Mouse (Mus musculus) heart, postnatal 36 days (tissue): ENCODE data around the gene Gemin7. TPM values are rescaled to one million over a fixed set of nuclear protein-coding genes. Genes with fewer than 3 reads are reported as not detected.

Experiments
- DNase-seq, 2 experiments: peaks; one replicate each; pipeline ENCODE4 v3.0.0; 2021 to 2022
- intact Hi-C: fragments of 180-260 bp; cut with DNase I; formaldehyde crosslinking; loops from one replicate; pipeline ENCODE4 v1.15.1; 2025
- total RNA-seq, 2 experiments: library from RNA; stranded (reverse); gene quantifications; 2 replicates each; pipeline ENCODE4 v1.2.3; 2021

The Gemin7 gene
- total RNA-seq, 2 experiments from 2014 or later: 44.1 to 47.8 TPM

DNA sequence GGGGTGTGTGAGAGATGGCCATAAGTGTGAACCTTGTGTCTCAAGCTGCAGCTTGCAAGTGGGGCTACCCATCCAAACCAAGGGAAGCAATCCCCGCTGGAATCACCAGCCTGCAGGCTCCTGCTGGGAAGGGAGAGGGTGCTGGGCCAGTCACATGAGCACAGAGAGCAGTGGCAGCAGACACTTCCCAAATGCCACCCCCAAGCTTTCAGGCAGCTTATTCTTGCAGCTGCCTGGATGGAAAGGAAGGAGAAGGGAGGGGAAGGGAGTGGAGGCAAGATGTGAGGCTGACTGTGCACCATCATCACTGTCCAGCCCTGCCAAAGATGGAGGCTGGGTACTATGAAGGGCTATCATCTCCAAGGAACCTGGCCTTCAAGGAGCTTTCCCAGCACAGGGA, 23.2 kb downstream of the Gemin7 start:
- DNase-seq: no peak
- intact Hi-C loops: no loop called here

DNA sequence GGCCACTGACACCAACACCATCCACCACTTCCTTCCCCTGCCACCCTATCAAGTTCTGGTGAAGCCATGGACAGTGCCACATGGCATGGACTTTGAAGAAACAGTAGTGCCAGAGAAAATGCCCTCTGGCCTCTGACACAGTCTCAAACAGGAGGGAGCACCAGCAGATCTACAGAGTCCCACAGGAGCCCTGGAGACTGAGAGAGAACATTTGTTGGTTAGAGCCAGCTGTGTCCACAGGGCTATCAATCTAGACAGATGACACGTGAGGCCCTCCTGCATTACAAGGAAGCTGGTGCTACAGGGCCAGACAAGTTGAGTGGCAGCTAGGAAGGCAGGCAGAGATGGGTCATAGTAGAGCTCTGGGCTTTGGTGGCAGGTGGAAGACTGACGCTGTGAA, 25.0 kb downstream of the Gemin7 start:
- DNase-seq: no peak
- intact Hi-C loops: no loop called here

DNA sequence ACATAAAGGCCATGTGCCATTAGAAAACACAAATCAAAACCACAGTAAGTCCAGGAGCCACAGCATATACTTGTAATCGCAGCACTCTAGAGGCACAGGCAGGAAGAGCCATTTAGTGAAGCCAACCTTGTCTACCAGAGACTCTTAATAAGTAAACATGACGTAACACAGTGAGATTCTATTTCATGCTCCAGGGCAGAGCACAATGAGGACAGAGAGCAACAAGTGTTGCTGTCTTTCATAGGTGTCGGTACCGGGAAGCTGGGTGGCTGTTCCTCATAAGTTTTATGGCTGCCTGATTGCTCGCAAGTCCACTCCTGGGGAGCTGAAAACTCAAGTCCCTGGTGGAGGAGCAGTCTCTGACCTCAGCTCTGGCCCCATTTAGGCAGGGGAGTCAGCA, 25.8 kb downstream of the Gemin7 start:
- no peak for DNase-seq
- intact Hi-C loops: no loop called here

DNA sequence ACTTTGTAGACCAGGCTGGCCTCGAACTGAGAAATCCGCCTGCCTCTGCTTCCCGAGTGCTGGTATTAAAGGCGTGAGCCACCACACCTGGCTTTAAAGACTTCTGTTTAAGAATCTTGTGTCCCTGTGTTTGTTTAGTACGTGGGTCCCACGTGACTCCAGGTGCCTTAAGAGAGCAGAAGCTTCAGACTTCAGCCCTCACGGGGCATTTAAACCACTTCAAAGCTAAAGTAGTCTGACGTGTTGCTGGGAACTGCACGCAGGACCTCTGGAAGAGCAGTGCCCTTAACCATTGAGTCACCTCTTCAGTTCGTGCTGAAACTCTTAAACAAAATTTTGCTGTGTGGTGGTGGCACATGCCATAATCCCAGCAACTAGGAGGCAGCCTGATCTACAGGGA, 28.0 kb downstream of the Gemin7 start:
- intact Hi-C loops: no loop called here
- DNase-seq: no peak

DNA sequence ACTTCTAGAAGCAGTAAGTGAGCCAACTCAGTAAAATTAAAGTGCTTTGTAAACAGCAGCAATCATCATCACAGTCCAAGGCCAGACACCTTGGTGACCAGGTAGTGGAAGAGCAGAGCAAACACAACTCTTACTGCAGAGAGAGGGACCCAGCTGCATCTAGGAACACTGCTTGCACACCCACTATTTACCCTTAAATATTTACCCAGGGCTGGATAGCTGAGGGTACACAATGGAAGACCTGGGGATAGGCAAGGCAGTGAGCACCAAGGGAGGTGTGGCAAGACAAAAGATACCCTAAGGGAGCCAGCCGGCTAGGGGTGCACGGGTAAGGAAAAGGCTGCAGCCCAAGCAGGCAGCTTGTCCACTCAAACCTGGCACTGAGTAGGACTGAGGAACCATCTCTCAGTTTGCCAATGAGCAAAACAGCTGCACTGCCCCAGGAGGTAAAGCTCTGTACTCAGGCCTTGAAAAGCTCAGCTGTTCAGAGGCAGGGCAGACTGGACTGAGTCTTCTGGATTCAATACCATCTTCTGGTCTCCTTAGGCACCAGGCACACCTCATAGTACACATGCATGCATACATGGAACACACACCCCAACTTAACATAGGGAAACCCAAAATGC, 29.9 kb downstream of the Gemin7 start:
- intact Hi-C loops: no loop called here

DNA sequence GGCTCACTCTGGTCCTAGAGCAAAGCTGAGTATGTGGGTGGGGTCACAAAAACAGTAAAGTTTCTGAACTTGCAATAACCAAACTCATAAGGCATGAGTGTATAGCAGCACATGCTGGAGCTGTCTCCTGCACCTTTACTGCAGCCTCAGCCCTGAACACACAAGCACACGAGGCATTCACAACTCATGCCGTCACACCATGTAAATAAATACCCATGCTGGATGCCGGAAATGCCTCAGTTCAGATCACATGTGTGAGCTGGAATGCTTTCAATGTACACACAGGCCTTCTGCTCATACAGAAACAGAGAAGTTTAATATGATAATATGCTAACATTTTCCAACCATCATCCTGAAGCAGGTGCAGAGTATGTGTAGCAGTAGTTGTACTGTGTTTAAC, 31.4 kb downstream of the Gemin7 start:
- DNase-seq: no peak
- intact Hi-C loops: no loop called here

More for the DNA sequence above, 29.9 kb downstream of the Gemin7 start:
- no peak for DNase-seq

DNA sequence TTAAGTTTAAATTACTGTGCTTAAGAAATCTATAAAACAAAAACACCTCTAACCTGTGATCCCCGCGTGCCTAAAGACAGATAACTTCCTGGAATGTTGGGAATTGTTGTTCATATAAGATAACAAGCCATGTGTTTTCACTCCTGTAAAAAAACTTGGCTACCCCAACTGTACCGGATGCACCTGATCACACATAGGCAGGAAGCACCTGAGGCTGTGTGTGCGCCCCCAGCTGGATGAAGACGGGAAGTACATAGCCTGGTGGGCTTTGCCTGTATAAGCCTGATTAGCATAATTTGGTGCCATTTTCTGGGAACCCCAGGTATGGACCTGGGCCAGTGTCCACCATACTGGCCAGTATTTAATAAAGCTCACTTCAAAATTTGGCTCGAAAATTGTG, 33.8 kb downstream of the Gemin7 start:
- intact Hi-C loops: no loop called here
- no peak for DNase-seq

DNA sequence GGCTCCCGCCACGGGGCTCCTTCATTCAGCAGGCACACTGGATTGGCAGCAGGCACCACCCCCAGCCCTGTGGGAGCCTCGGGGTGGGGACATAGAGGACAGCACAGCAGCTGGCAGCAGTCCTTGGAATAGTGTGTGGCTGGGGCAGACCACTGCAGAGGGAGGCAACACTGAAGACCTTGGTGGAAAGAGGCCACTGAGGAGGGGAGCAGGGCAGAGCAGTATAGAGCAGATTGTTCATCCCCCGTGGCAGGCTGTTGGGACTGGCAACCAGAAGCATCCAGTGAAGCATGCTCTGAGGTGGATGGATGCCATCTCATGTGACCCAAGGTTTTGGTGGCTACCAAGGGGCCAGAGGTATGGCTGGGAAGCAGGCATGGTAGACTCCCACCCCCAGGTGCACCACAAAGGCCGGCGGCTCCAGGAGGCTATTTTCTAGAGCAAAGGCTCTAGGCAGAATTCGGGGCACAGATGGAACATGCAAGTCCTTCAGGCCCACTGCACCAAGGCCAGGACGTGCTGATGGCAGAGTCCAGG, 35.2 kb downstream of the Gemin7 start:
- intact Hi-C loops: no loop called here
- no peak for DNase-seq

DNA sequence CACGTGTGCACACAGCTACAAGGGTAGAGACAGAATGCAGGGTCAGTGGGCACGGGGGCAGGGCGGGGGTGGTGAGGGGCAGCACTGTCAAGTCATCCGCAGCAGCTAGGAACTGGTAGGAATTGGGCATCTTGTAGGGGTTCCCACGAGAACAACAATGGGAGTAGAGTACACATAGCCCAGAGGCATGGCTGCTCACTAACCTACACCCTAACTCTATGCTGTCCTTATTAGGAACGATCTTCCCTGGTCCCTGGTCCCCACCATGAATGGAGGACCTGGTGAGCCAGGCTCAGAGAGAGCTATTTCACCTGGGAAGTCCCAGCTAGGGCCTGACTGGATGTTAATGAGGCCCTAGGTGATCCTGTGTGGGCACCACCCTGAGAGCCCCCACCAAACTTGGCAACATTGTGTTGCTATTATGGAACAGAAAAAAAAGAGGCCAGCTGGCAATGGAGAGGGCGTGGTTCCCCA, 35.7 kb downstream of the Gemin7 start:
- intact Hi-C loops: no loop called here
- DNase-seq: no peak

DNA sequence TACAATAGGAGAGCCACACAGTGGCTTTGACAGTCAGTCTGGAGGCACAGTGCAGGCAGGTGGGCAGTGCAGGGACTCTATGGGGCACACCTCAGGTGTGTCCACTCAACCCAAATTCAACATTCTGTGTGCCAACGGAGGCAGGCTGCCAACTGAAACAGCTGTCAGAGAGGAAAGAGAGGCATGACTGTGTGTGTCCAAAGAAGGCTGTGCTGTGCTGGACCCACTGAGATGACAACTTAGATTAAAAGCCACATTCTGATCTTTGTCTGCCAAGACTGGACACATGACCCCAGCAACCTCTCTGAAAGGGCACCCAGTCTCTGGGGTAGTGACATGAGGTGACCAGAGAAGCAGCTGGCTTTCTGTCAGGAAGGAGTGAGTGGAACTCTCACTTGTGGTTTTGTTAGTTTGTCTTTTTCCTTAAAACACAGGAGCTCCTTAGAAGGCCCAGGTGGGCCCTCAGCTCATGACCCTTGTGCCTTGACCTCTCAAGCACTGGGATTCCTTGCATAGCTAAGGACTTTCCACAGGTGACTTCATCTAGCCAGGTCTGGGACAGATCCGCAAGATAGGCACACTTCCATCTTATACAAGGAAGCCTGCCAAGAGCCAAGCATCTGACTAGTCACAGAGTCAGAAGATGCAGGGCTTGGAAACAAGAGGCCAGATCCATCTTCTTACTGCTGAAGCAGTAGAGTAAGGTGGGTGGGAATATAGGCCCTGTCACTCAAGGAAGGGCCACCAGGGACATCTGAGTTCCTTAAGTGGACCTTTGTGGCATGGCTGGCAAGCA, 36.4 kb downstream of the Gemin7 start:
- intact Hi-C loops: no loop called here
- DNase-seq: no peak

DNA sequence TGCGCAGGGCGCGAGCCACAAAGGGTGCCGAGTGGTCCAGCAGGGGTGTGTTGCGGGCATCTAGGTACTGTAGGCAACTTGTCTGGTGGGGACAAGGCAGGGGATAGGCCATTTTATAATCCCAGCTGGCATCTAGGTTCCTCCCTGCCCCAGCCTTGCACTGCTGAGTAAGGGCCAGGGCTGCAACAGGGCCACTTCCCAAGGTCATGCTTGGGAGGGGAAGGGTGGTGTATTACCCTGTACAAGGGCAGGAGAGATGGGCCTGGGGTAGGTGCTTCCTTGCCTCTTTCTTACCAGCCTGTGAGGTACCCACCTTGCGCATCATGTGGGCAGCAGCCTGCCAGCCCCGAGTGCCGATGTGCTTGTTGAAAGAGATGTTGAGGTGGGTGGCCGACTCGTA, 42.7 kb downstream of the Gemin7 start:
- no peak for DNase-seq
- intact Hi-C loops: no loop called here

DNA sequence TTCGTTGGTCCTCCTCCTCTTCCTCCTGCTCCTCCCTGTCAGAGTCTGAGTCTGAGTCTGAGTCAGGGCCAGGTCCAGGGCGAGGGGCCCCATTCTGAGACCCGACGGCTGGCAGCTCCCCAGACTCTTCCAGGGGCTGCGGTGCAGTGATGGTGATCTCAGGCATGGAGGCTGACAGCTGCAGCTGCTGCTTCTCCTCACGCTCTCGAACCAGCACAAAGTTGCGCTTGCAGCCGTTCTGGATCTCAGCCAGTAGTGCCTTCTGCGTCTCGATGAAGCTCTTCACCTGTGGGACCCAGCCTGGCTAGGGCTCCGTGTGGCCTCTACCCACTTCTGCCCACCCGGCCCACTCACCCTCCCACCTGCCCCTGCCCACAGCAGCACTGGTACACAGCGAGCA, 45.2 kb downstream of the Gemin7 start:
- DNase-seq: no peak
- intact Hi-C loops: no loop called here

DNA sequence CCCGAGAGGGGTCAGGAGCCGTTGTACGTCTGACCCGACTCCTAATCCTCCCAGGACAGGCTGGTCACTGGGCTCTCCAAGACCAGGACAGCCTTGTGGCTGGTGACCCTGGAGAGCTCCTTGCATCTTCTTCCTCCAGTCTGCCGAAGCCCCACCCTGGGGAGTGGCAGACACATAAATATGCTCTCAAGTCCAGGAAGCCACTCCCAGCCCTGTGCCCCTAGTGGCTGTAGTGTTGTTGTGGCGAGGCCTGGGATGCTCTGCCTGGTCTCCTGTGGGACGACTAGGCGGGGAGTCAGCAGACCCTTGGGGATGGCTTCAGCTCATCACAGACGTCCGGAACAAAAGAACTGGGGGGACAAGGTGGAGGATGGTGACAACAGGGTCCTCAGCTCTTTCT, 46.3 kb downstream of the Gemin7 start:
- intact Hi-C loops: no loop called here
- DNase-seq: no peak

DNA sequence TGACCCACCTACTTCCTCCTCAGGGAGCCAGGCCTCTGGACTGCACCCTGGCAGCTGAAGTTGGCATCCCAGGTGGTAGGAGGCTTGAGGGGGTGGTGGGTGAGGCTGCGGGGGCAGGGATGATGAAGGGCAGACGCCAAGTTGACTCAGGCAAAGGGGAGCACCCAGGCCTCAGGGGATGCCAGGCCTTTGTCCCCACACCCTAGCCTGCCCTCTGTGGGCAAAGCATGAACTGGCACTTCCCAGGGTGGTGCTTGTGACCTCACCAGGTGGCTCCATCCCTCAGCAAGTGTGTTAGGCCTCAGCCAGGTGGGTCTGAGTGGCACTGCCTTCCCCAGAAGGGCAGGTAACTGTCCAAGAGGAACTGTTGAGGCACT, 52.3 kb downstream of the Gemin7 start:
- intact Hi-C loops: no loop called here
- DNase-seq: no peak

DNA sequence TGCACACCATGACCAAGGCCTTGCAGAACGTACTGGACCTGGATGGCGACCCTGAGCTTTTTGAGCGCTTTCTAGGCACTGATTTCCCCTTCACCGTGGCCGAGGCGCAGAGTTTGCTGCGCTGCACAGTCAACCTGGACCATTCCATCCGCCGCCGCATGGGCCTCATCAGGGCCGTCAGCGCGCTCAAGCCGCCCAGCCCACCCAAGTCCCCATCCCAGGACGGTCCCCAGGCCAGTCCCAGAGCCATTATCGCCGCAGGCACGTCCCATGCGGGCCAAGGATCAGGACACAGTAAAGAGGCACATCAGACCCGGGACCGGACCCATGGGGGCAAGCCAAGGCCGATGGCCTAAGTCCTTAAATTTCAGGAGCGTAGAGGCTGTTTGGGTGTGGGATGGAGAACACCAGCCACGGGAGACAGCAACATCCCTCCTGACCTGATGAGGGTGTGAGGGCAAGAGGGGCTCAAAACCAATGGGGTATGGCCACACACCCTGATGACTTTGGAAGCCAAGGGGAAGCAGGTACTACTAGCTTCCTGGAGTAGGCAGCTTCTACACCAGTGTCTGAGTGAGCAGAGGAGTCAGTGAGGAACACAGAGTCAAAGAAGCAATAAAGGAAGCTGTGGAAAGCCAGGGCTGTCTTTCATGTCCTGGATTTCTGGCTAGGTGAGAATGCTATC, 52.8 kb downstream of the Gemin7 start:
- intact Hi-C loops: no loop called here
- DNase-seq: no peak

DNA sequence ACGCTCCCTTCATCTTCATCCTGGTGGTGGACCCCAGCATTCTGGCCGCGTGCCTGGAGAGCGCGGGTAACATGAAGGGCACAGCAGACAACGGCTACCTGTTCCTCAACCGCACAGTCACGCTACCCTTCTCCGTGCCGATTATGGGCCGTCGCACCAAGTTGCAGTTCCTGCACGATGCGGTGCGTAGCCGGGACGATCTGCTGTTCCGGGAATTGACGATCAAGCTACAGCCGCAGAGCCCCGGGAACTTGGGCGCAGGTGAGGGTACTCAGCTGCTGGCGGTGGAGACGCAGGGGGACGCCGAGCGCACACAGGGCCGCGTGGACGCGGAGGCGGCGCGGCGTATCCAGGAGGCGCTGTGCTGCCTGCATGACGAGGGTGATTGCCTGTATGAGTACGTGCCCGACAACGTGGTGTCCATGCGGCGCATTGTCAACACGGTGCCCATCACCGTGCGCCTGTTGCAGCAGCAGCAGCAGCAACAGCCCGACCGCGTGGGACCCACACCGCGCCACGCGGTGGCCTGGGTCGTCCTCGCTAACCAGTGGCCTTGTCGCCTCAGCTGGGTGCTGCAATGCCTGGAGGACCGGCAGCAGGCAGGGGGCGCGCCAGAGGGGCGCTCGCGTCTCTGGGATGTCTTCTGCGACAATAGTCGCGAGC, 53.5 kb downstream of the Gemin7 start:
- DNase-seq: peak; percentile 47 to 57
- intact Hi-C loops: no loop called here

DNA sequence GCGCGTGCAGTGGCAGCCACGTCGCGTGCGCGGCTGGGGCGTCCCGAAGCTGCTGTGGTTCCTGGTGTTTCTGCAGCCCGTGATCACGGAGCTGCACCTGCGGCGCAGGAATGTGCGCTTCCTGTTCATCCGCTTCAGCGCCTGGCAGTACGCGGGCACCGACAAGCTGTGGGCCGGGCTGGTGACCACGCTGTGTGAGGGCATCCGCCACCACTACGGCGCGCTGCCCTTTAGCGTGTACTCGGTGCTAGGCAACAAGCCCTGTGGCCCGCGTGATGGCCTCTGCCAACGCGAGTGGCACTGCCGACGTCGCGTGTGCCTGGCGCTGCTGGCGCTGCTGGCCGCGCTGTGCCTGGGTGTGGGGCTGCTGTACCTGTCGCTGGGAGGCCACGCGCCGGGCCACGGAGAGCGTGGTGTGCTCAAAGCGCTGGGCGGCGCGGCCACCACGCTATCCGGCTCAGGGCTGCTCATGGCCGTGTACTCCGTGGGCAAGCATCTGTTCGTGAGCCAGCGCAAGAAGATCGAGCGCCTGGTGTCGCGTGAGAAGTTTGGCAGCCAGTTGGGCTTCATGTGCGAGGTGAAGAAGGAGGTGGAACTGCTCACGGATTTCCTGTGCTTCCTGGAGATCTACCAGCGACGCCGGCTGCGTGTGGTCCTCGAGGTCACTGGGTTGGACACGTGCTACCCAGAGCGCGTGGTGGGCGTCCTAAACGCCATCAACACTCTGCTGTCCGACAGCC, 54.2 kb downstream of the Gemin7 start:
- intact Hi-C loops: no loop called here
- DNase-seq: no peak

DNA sequence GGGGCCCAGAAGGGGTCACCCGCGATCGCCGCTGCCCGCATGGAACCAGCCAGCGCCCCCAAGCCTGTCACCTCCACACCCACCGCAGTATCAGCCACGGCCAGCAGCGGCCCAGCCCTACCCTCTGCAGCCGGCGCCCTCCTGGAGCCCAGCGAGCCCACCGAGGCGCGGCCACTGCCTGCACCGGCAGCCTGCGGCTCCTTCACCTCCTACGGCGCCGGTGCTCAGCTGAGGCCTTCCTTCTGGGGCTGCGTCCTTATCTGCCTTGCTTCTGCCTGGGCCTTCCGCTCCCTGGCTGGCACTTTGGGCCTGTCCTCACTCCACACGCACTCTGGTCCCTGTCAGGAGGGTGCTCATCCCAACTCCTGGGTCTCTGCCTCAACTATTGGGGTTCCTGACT, 57.4 kb downstream of the Gemin7 start:
- DNase-seq: no peak
- intact Hi-C loops: no loop called here

DNA sequence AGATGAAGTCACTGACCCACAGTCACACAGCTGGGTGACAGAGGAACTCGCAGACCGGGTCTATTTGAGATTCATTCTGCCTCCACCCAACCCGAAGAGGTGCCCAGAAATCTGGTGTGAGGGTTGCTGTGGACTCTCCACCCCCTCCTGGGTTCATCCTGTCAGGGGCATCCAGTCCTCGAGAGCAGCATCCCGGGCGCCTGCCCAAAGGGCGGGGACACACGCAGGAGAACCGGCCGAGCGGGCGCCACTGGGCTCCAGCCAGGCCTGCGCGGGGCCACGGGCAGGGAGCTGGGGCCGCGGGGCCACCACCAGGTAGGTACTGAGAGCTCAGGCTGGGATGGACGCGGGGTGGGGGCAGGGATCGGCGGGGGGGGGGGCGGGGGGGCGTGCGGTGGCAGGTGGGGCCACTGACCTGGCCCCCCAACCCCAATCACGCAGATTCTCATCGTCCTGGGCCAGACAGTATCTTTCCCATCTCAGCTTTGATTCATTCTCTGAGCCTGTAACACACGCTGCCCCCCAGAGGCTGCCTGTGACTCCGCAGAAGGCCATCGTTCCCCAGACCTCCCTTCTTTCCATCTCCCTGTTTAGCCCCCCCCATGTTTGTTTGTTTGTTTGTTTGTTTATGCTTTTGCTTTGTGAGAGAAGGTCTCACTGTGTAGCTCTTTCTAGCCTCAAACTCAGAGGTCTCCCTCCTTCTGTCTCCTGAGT, 59.6 kb downstream of the Gemin7 start, which contains the start of gene Nkpd1:
Nkpd1 (plus strand) TSS at position 187 of the 714 bp plus-strand sequence.
- DNase-seq: no peak
- intact Hi-C loops: no loop called here
